Mouse (Mus musculus) right cerebral cortex, postnatal 14 days (tissue): ENCODE data around the gene Hs3st6.
A peak's percentile ranks its signal among the peaks of the same experiment; 100 is the strongest.

Experiments
- DNase-seq: peaks from one replicate; pipeline ENCODE4 v3.0.0; 2022

Hs3st6 gene

DNA sequence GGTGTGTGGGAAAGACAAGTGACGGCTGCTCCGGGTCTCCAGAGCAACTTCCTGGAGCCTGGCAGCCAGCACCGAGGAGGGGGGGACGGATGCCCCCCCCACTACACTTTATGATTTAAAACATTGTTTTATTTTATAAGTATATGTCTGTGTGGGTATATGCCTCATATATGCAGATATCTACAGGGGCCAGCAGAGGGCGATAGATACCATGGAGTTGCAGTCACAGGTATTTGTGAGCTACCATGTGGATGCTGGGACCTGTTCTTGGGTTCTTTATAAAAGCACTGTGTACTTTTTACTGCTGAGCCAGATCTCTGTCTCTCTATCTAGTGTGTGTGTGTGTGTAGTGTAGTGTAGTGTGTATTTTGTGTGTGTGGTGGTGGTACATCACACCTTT is 20.5 kb downstream of the Hs3st6 start:
- no peak for DNase-seq

DNA sequence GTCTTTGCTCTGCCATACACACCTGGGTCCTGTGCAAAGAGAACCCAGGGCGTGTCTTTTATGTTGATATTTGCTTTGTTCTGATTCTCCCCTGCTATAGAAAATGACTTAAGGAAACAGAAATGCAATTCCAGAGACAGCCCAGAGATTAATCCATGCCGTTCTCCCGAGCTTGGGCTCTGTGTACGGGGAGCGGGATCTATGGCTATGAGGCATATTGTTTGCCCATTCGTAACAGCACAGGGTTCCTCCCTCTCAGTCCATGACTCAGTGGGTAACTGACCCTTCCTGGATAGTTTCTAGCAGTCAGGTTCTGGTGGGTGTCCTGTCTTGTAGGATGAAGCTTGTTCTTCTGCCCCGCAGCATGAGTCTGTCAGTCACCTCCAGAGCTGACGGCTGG is 22.4 kb downstream of the Hs3st6 start:
- no peak for DNase-seq

DNA sequence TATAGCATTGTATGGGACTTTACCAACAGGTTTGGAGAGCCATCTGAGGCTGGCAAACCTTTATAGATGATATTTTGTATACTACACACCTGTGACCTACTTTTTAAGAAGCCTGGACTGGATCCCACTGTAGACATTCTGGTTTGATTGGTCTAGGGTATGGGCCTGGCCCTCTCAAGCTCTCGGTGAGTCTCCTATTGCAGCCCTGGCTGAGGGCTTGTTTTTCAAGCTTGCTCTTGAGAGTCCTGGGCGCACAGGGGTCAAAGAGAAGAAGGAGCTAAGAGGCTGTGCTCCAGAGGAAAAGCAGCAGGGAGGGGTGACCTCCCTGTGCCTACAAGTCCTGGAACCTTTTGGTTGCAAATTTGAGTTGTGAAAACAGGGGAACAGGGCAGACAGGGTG is 24.3 kb downstream of the Hs3st6 start:
- DNase-seq = no peak

GRCm38 (mm10) chr17:24780821-24781220 is 28.0 kb downstream of the Hs3st6 start:
- DNase-seq = no peak

DNA sequence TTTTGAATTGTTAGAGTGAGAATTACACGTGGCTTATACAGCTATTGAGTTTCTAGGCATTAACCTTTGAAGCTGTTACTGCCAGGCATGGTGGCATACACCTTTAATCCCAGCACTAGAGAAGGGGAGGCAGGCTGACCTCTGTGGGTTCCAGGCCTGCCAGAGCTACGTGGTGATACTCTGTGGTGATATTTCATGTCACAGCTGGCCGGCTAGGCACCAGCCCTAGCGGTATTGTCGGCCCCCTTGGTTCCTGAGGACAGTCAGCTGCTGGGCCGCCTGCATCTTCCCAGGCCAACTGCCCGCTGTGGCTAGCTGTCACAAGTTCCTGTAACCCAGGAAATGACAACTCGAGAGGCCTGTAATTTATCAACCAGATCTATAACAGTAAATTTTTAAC is 39.4 kb downstream of the Hs3st6 start:
- no peak for DNase-seq

DNA sequence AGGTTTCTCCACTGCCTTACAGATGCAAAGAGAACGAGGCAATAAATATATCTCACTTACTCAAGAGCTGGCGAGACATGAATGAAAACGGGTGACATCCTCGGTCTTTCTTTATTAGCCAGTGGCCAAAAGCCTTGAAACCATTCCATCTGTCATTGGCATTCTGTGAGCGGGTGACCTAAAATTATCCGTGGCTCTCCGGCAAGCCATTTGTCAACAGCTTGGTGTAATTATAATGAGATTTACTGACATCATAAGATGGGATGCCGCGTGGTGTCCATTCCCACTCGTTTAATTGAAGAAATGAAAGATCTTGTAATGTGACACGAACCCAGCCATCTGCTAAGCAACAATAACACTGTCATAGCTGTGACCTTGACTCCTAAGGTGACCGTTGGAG is 42.0 kb downstream of the Hs3st6 start:
- no peak for DNase-seq

- no peak for DNase-seq
These were observed 44.2 kb downstream of the Hs3st6 start for GRCm38 (mm10) chr17:24796969-24797368.

DNA sequence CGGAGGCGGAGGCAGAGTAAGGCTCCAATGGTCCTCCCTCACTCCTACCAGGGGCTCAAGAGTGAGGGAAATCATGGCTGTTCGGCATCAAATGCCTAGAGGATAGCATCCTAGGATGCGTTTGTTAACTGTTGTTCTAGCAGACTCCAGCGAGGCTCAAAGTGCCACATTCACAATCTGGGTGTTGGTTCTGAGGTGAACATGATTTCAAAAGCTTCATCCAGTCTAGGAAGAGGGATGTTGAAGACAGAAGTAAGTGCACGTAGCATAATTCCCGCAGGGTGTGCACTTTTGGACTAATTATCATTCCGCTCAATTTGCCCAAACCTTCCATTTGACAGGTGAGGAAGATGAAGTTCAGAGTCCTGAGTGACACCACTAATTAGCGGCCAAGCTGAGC is 45.4 kb downstream of the Hs3st6 start:
- no peak for DNase-seq

DNA sequence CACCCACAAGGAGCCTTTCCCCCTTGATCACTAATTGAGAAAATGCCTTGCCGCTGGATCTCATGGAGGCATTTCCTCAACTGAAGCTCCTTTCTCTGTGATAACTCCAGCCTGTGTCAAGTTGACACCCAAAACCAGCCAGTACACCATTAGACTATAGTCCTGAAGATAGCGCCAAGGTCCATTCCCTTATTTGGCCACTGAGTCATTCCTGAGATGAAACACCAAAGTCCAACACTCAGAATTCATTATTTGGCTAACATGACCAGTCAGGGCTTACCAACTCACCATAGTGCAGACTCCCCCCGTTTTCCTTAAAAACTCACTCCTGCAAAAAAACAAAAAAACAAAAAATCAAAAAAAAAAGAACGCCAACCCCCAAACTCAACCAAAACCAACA is 46.7 kb downstream of the Hs3st6 start:
- DNase-seq = no peak

- DNase-seq = no peak
These were observed 47.7 kb downstream of the Hs3st6 start for GRCm38 (mm10) chr17:24800524-24800923.

- peak; percentile 26 for DNase-seq
These were observed 51.5 kb downstream of the Hs3st6 start, which contains the start of gene Meiob for GRCm38 (mm10) chr17:24803952-24804951. Gene Meiob (plus strand): TSS chr17:24804289.
